ENCODE assay signal across 8 mouse cellular contexts in the genomic region with DNA sequence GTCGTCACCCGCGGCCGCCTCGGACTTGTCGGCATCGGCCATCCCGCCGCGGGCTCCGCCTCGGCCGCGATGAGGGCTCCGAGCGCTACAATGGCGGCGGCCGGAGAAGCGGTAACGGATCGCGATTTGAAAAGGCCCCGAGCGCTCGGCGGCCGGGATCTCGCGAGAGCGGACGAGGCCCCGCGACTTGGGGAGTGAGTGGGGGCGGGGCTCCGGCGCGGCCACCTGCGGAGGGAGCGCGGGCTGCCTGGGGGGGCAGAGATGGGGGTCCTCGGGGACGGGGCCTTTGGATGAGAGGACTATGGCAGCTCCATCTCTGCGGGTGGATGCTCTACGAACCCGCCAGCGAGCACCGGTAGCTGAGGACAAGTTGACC. TPM values are rescaled to one million over a fixed set of nuclear protein-coding genes. Genes with fewer than 3 reads are reported as not detected.
DNase-seq lines count a peak whose midpoint lies in the region; ATAC-seq and TF ChIP-seq lines count a peak whose summit lies in the region.

TSS of gene Myef2 (minus strand) at position 185 of the 376 bp plus-strand sequence.

- WGBS in forebrain, embryonic 14.5 days, result 0% methylated on average over 27 of the region's 48 CpGs
- WGBS in lung, embryonic 15.5 days, result under 1% methylated on average over 44 of the region's 48 CpGs
- WGBS in olfactory bulb, adult 2 months, result under 1% methylated on average over 48 of the region's 48 CpGs

- peak; percentile 91 for DNase-seq in forebrain, embryonic 14.5 days (ENCODE audit: low spot score)
- DNase-seq in heart, postnatal 14 days, result peak; percentile 90 to 91
- DNase-seq in layer of hippocampus, adult 2 months (ENCODE audit: low spot score in 2 of 2), result peak; percentile 54 to 82
- DNase-seq in thymus, adult 18-20 months, result peak; percentile 63 to 68

- no peaks in the 10 kb centered on the region for H3K27me3 ChIP-seq in ES-Bruce4 (ENCODE audit: control insufficient read depth, insufficient read depth, low read length, poor library complexity, severe bottlenecking)
- no peaks in the 10 kb centered on the region for H3K27me3 ChIP-seq in forebrain, embryonic 14.5 days (replicated peaks; ENCODE audit: control insufficient read depth, insufficient read depth, low read length)
- no peaks in the 10 kb centered on the region for H3K27me3 ChIP-seq in lung, embryonic 15.5 days

- no peak for TF ChIP-seq EP300 in ES-Bruce4 (IDR thresholded peaks at IDR 0.05; ENCODE audit: insufficient read depth, low read depth, low read length)

- H3K9me3 ChIP-seq in ES-Bruce4 (replicated peaks; ENCODE audit: control insufficient read depth, insufficient read depth, low read length, poor library complexity, severe bottlenecking), result no peaks in the 10 kb centered on the region
- H3K9me3 ChIP-seq in forebrain, embryonic 14.5 days (replicated peaks; ENCODE audit: control insufficient read depth, low read length), result no peaks in the 10 kb centered on the region
- no peaks in the 10 kb centered on the region for H3K9me3 ChIP-seq in lung, embryonic 15.5 days

- no peak for TF ChIP-seq CTCF in ES-Bruce4 (IDR thresholded peaks at IDR 0.05; ENCODE audit: low read depth, low read length)
- TF ChIP-seq CTCF in layer of hippocampus, adult 2 months (conservative IDR thresholded peaks at IDR 0.05), result no peak
- TF ChIP-seq CTCF in olfactory bulb, adult 2 months (IDR thresholded peaks at IDR 0.05; ENCODE audit: insufficient read depth, low read depth, low read length), result no peak

- H3K36me3 ChIP-seq in ES-Bruce4 (ENCODE audit: control insufficient read depth, insufficient read depth, low read length, poor library complexity, severe bottlenecking), result peaks cover 4% of the 10 kb centered on the region; the same call in 1 of the 2 replicates
- no peaks in the 10 kb centered on the region for H3K36me3 ChIP-seq in forebrain, embryonic 14.5 days (ENCODE audit: control insufficient read depth, insufficient read depth, low read length)
- no peaks in the 10 kb centered on the region for H3K36me3 ChIP-seq in lung, embryonic 15.5 days

- no peak for TF ChIP-seq POLR2A in ES-Bruce4 (IDR thresholded peaks at IDR 0.05; ENCODE audit: insufficient read depth, low read length)
- no peak for TF ChIP-seq POLR2A in olfactory bulb, adult 2 months (IDR thresholded peaks at IDR 0.05; ENCODE audit: insufficient read depth, low read depth, low read length)

- peak; percentile 77 for ATAC-seq in cerebellum, adult (ENCODE audit: insufficient number of reproducible peaks, low FRiP score, low TSS enrichment)
- peak; percentile 88 for ATAC-seq in forebrain, embryonic 14.5 days
- peak; percentile 88 for ATAC-seq in lung, embryonic 15.5 days (ENCODE audit: borderline replicate concordance, extremely low read depth, low FRiP score, low TSS enrichment)

- intact Hi-C loops in heart, postnatal 14 days (cut with DNase I), result no loop called here

- H3K27ac ChIP-seq in ES-Bruce4 (ENCODE audit: insufficient read depth, low read length), result peak within 1 kb of the TSS; percentile 49
- H3K27ac ChIP-seq in forebrain, embryonic 14.5 days (ENCODE audit: low read depth, low read length), result peak within 1 kb of the TSS; percentile 95
- H3K27ac ChIP-seq in layer of hippocampus, adult 2 months, result peak within 1 kb of the TSS; percentile 96
- H3K27ac ChIP-seq in lung, embryonic 15.5 days, result peak within 1 kb of the TSS; percentile 87
- H3K27ac ChIP-seq in olfactory bulb, adult 2 months (ENCODE audit: insufficient read depth, low read depth, low read length), result peak within 1 kb of the TSS; percentile 88

- peaks cover 1% of the 10 kb centered on the region for H3K4me1 ChIP-seq in ES-Bruce4 (ENCODE audit: control insufficient read depth, insufficient read depth, low read length)
- H3K4me1 ChIP-seq in forebrain, embryonic 14.5 days (ENCODE audit: control insufficient read depth, insufficient read depth, low read length), result peaks cover 16% of the 10 kb centered on the region
- peaks cover 8% of the 10 kb centered on the region; the same call in 1 of the 2 replicates for H3K4me1 ChIP-seq in lung, embryonic 15.5 days
- H3K4me1 ChIP-seq in olfactory bulb, adult 2 months (ENCODE audit: control insufficient read depth, insufficient read depth, low read length), result no peaks in the 10 kb centered on the region

- H3K4me2 ChIP-seq in forebrain, embryonic 14.5 days (ENCODE audit: low read length), result peak within 1 kb of the TSS; percentile 85
- H3K4me2 ChIP-seq in lung, embryonic 15.5 days, result peak within 1 kb of the TSS; percentile 82

- peak within 1 kb of the TSS; percentile 96 for H3K9ac ChIP-seq in ES-Bruce4 (ENCODE audit: low read depth, poor library complexity, severe bottlenecking)
- peak within 1 kb of the TSS; percentile 98 for H3K9ac ChIP-seq in forebrain, embryonic 14.5 days (ENCODE audit: low read length)
- H3K9ac ChIP-seq in lung, embryonic 15.5 days, result peak within 1 kb of the TSS; percentile 85

- peak within 1 kb of the TSS; percentile 97 for H3K4me3 ChIP-seq in ES-Bruce4 (ENCODE audit: low read depth, low read length)
- H3K4me3 ChIP-seq in forebrain, embryonic 14.5 days (ENCODE audit: low read depth, low read length), result peak within 1 kb of the TSS; percentile 80
- H3K4me3 ChIP-seq in layer of hippocampus, adult 2 months, result peak within 1 kb of the TSS; percentile 70
- H3K4me3 ChIP-seq in lung, embryonic 15.5 days, result peak within 1 kb of the TSS; percentile 84
- peak within 1 kb of the TSS; percentile 83 for H3K4me3 ChIP-seq in olfactory bulb, adult 2 months (ENCODE audit: insufficient read depth, low read depth, low read length)

RNA-seq across cellular contexts. Expression of gene Myef2, which starts in this region (rescaled TPM):
- 192 and 197 TPM in 2 replicates for polyA plus RNA-seq in ES-Bruce4 (2011; ENCODE audit: insufficient read depth, insufficient read length, low read depth, missing spikeins)
- 257 and 259 TPM in 2 replicates for polyA plus RNA-seq in forebrain, embryonic 14.5 days (2014; fragmentation: Nextera tagmentation; extraction: Ambion mirVana)
- total RNA-seq in heart, postnatal 14 days (2021), result 10 to 100 TPM; 11.3 to 12.2 TPM
- total RNA-seq in layer of hippocampus, adult 2 months (2021), result 100 to 1,000 TPM; 105 to 108 TPM
- 91.9 and 97.6 TPM in 2 replicates for polyA plus RNA-seq in lung, embryonic 15.5 days (2015; fragmentation: Nextera tagmentation; extraction: Ambion mirVana)
- 262 TPM in 1 of 2 replicates, not detected in the other for polyA plus RNA-seq in olfactory bulb, adult 2 months (2012; ENCODE audit: insufficient read depth, insufficient read length, low replicate concordance, missing spikeins)

Comparison
In these comparisons a context has a peak if more than half of its experiments do, and no peak if none do; other contexts are left out.
1. Peak in every context shown above with its lines: DNase-seq, ATAC-seq, H3K4me3 ChIP-seq and H3K27ac ChIP-seq.
2. RNA of gene Myef2 (total RNA-seq): 105 to 108 TPM in layer of hippocampus, adult 2 months; 11.3 to 12.2 TPM in heart, postnatal 14 days; every median in the first group is over 4 times any median in the second.